In genomic region chr7:100932481-100933007, GRCm38 (mm10) we compare ENCODE assay signal across 7 mouse cellular contexts. TPM values are rescaled to one million over a fixed set of nuclear protein-coding genes. Genes with fewer than 3 reads are reported as not detected.
DNase-seq lines count a peak whose midpoint lies in the region; ATAC-seq lines count a peak whose summit lies in the region.

No protein-coding gene starts in this region.

- H3K4me1 ChIP-seq in intestine, embryonic 16.5 days (ENCODE audit: control insufficient read depth, insufficient read depth, low read length), result peaks cover 32% of the 10 kb centered on the region
- peaks cover 37% of the 10 kb centered on the region for H3K4me1 ChIP-seq in limb, embryonic 13.5 days
- H3K4me1 ChIP-seq in midbrain, embryonic 15.5 days, result peaks cover 34% of the 10 kb centered on the region

- peak overlapping the region; percentile 74 for H3K4me3 ChIP-seq in intestine, embryonic 16.5 days (ENCODE audit: low read length)
- peak overlapping the region; percentile 93 for H3K4me3 ChIP-seq in limb, embryonic 13.5 days
- H3K4me3 ChIP-seq in midbrain, embryonic 15.5 days, result peak overlapping the region; percentile 43

- ATAC-seq in intestine, embryonic 16.5 days, result peak; percentile 89
- peak; percentile 92 for ATAC-seq in limb, embryonic 13.5 days (ENCODE audit: low FRiP score, low read depth)
- ATAC-seq in midbrain, embryonic 15.5 days (replicated peaks), result peak; percentile 83

- H3K4me2 ChIP-seq in intestine, embryonic 16.5 days (ENCODE audit: low read depth, low read length), result peak overlapping the region; percentile 87
- peak overlapping the region; percentile 99 for H3K4me2 ChIP-seq in limb, embryonic 13.5 days (replicated peaks)
- peak overlapping the region; percentile 89 for H3K4me2 ChIP-seq in midbrain, embryonic 15.5 days

- no peaks in the 10 kb centered on the region for H3K36me3 ChIP-seq in intestine, embryonic 16.5 days (ENCODE audit: control insufficient read depth, insufficient read depth, low read length)
- peaks cover 18% of the 10 kb centered on the region for H3K36me3 ChIP-seq in limb, embryonic 13.5 days
- H3K36me3 ChIP-seq in midbrain, embryonic 15.5 days (replicated peaks), result no peaks in the 10 kb centered on the region

- H3K27me3 ChIP-seq in intestine, embryonic 16.5 days (replicated peaks; ENCODE audit: control insufficient read depth, insufficient read depth, low read length), result no peaks in the 10 kb centered on the region
- H3K27me3 ChIP-seq in limb, embryonic 13.5 days, result no peaks in the 10 kb centered on the region
- H3K27me3 ChIP-seq in midbrain, embryonic 15.5 days (replicated peaks), result peaks cover 45% of the 10 kb centered on the region

- H3K27ac ChIP-seq in intestine, embryonic 16.5 days (ENCODE audit: low read length), result peak overlapping the region; percentile 98
- H3K27ac ChIP-seq in limb, embryonic 13.5 days, result peak overlapping the region; percentile 99
- peak overlapping the region; percentile 67 for H3K27ac ChIP-seq in midbrain, embryonic 15.5 days

- DNase-seq in adrenal gland, adult (ENCODE audit: inconsistent age in 2 of 2, low spot score in 1 of 2), result peak; percentile 91 to 96
- DNase-seq in embryo, embryonic 10.5 days (ENCODE audit: low spot score), result peak; percentile 98
- DNase-seq in gonadal fat pad, adult 2 months (ENCODE audit: low read depth), result peak; percentile 37
- DNase-seq in spleen, adult 18-20 months, result peak; percentile 59 to 76

- H3K9me3 ChIP-seq in intestine, embryonic 16.5 days (ENCODE audit: control insufficient read depth, low read length), result no peaks in the 10 kb centered on the region
- no peaks in the 10 kb centered on the region for H3K9me3 ChIP-seq in limb, embryonic 13.5 days
- no peaks in the 10 kb centered on the region for H3K9me3 ChIP-seq in midbrain, embryonic 15.5 days

- H3K9ac ChIP-seq in intestine, embryonic 16.5 days (ENCODE audit: low read depth, low read length), result peak overlapping the region; percentile 89
- H3K9ac ChIP-seq in limb, embryonic 13.5 days, result peak overlapping the region; percentile 98; the same call in 1 of the 2 replicates
- peak overlapping the region; percentile 33; the same call in 1 of the 2 replicates for H3K9ac ChIP-seq in midbrain, embryonic 15.5 days

- WGBS in intestine, embryonic 16.5 days, result under 1% methylated on average over 27 of the region's 27 CpGs
- WGBS in limb, embryonic 13.5 days, result under 1% methylated on average over 27 of the region's 27 CpGs
- WGBS in midbrain, embryonic 15.5 days, result under 1% methylated on average over 27 of the region's 27 CpGs

RNA-seq across cellular contexts. Expression of gene Arhgef17, which starts 0.6 kb away (rescaled TPM):
- 20.0 and 21.9 TPM in 2 replicates for polyA plus RNA-seq in gonadal fat pad, adult 2 months (2012; rRNA removed)
- polyA plus RNA-seq in intestine, embryonic 16.5 days (2015; fragmentation: Nextera tagmentation; extraction: Ambion mirVana), result 4.1 and 4.6 TPM in 2 replicates
- polyA plus RNA-seq in limb, embryonic 13.5 days (2015; fragmentation: Nextera tagmentation; extraction: Ambion mirVana), result 7.9 and 8.0 TPM in 2 replicates
- 13.9 and 14.4 TPM in 2 replicates for polyA plus RNA-seq in midbrain, embryonic 15.5 days (2015; fragmentation: Nextera tagmentation; extraction: Ambion mirVana)

RNA-seq across cellular contexts. Expression of gene P2ry6, which starts 41.9 kb away (rescaled TPM):
- polyA plus RNA-seq in gonadal fat pad, adult 2 months (2012; rRNA removed), result 17.3 and 18.2 TPM in 2 replicates
- polyA plus RNA-seq in intestine, embryonic 16.5 days (2015; fragmentation: Nextera tagmentation; extraction: Ambion mirVana), result 9.0 and 9.8 TPM in 2 replicates
- 4.7 and 5.6 TPM in 2 replicates for polyA plus RNA-seq in limb, embryonic 13.5 days (2015; fragmentation: Nextera tagmentation; extraction: Ambion mirVana)
- polyA plus RNA-seq in midbrain, embryonic 15.5 days (2015; fragmentation: Nextera tagmentation; extraction: Ambion mirVana), result 3.2 and 3.6 TPM in 2 replicates

Comparison
In these comparisons a context has a peak if more than half of its experiments do, and no peak if none do; other contexts are left out.
1. Peak in every context shown above with its lines: DNase-seq, ATAC-seq, H3K4me3 ChIP-seq and H3K27ac ChIP-seq.
2. DNase-seq: peak in every context shown above with its lines; median percentile 98 in embryo, embryonic 10.5 days; 94 in adrenal gland, adult; 68 in spleen, adult 18-20 months; 37 in gonadal fat pad, adult 2 months.
3. H3K4me3 ChIP-seq: peak in every context shown above with its lines; median percentile 93 in limb, embryonic 13.5 days; 74 in intestine, embryonic 16.5 days; 43 in midbrain, embryonic 15.5 days.
4. H3K9ac ChIP-seq: peak in every context shown above with its lines; median percentile 98 in limb, embryonic 13.5 days; 89 in intestine, embryonic 16.5 days; 33 in midbrain, embryonic 15.5 days.